Mouse (Mus musculus) heart, embryonic 16.5 days (tissue): ENCODE results near the gene Zfp622. TPM values are rescaled to one million over a fixed set of nuclear protein-coding genes. Genes with fewer than 3 reads are reported as not detected.

Source experiments
- ATAC-seq: fragments of 200-750 bp; cut with Nextera tagmentation; replicated peaks from 2 replicates; pipeline ENCODE4 v1.8.0; 2017; ENCODE audit warnings: moderate number of reproducible peaks; ENCODE audit not compliant: insufficient read depth, low FRiP score; ENCODE audit errors: extremely low read depth
- H3K27ac ChIP-seq: fragments of 300-500 bp; sonication (generic); 2 replicates; pipeline ENCODE4 v1.5.1; 2014; ENCODE audit warnings: mild to moderate bottlenecking, low read length, control low read depth, moderate library complexity
- H3K27me3 ChIP-seq: fragments of 300-500 bp; sonication (generic); 2 replicates; pipeline ENCODE4 v1.6.1; 2014; ENCODE audit warnings: low read length, mixed read lengths; ENCODE audit not compliant: control insufficient read depth, insufficient read depth
- H3K36me3 ChIP-seq: fragments of 300-500 bp; sonication (generic); 2 replicates; pipeline ENCODE4 v1.6.1; 2014; ENCODE audit not compliant: control insufficient read depth, insufficient read depth
- H3K4me1 ChIP-seq: fragments of 300-500 bp; sonication (generic); 2 replicates; pipeline ENCODE4 v1.6.1; 2014; ENCODE audit warnings: low read length, mixed read lengths; ENCODE audit not compliant: control insufficient read depth, insufficient read depth
- H3K4me2 ChIP-seq: fragments of 300-500 bp; sonication (generic); 2 replicates; pipeline ENCODE4 v1.6.1; 2014; ENCODE audit warnings: low read depth, mild to moderate bottlenecking, control low read depth, low read length
- H3K4me3 ChIP-seq: fragments of 300-500 bp; sonication (generic); 2 replicates; pipeline ENCODE4 v1.5.1; 2014; ENCODE audit warnings: mild to moderate bottlenecking, control low read depth, low read length
- H3K9ac ChIP-seq: fragments of 300-500 bp; sonication (generic); 2 replicates; pipeline ENCODE4 v1.6.1; 2014; ENCODE audit warnings: low read length, control low read depth
- H3K9me3 ChIP-seq: fragments of 300-500 bp; sonication (generic); replicated peaks from 2 replicates; pipeline ENCODE4 v1.6.1; 2016; ENCODE audit warnings: low read length; ENCODE audit not compliant: control insufficient read depth
- WGBS: fragments of 180-500 bp; shearing (Covaris S2); extraction: QIAGEN DNeasy Blood & Tissue Kit; methylation state at CpG from one replicate; pipeline ENCODE4 v1.1.7; 2014; 5-methylcytosine and 5-hydroxymethylcytosine counted together
- polyA plus RNA-seq: library from polyadenylated mRNA; unstranded; fragments of >200 nt; fragmentation: Nextera tagmentation; extraction: Ambion mirVana; gene quantifications from 2 replicates; pipeline ENCODE4 v1.2.1, GENCODE M21; 2015

The Zfp622 gene
- 16.8 and 18.1 TPM in 2 replicates for polyA plus RNA-seq

DNA sequence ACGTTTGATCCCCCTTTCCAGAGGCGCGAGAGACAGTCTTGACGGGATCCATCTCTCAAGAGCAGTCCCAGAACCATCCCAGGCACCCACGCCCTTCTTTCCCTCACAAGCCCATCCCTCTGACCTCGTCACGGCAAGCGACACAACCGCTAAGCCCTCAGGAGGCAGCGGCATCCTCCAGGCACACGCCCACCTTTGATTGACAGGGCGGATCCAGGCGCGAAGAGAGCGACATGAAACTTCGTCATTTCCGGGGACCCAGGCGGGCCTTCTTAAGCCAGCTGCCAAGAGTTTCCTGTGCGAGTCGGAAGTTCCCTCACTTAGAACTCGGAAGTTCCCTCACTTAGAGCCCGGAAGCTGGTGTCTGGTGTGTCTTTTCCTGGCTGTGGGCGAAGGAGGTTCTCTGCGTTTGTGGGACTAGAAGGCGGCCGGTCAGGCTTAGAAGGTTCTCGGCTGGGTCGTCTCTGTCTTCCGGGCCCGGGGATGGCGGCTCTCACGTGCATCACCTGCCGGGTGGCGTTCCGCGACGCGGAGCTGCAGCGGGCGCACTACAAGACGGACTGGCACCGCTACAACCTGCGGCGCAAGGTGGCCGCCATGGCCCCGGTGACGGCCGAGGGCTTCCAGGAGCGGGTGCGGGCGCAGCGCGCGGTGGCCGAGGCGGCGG, at the start of gene Zfp622:
Gene Zfp622, plus strand, starts transcription at position 300 of the 667 bp plus-strand sequence.
- peak within 1 kb of the TSS; percentile 94 for H3K9ac ChIP-seq
- peaks cover 14% of the 10 kb centered on the region for H3K4me1 ChIP-seq
- peak within 1 kb of the TSS; percentile 93 for H3K27ac ChIP-seq
- H3K36me3 ChIP-seq, result peaks cover 12% of the 10 kb centered on the region
- peak; percentile 96 for ATAC-seq
- under 1% methylated on average over 57 of the region's 57 CpGs for WGBS
- H3K9me3 ChIP-seq, result no peaks in the 10 kb centered on the region
- peak within 1 kb of the TSS; percentile 70 for H3K4me2 ChIP-seq
- no peaks in the 10 kb centered on the region for H3K27me3 ChIP-seq
- peak within 1 kb of the TSS; percentile 90 for H3K4me3 ChIP-seq

DNA sequence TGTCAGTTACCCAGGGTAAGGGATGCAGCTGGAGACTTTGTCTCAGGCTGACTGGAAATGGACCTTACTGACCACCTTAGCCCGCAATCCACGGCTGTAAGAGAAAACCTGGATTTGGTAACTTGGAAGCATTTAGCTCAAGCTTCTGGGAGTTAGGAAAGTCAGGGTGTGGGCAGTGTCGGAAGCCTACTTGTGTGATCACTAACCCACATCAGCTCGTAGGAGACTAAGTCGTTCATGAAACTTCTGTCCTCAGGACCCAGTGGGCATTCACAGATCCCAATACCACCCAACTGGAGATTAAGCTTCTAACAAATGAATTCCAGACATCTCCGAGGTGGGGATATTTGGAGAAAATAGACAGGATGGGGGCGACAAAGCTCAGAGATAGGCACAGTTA, 49.8 kb upstream of the Zfp622 start:
- 81% methylated on average over 7 of the region's 7 CpGs for WGBS
- H3K9ac ChIP-seq, result no peak overlapping the region

DNA sequence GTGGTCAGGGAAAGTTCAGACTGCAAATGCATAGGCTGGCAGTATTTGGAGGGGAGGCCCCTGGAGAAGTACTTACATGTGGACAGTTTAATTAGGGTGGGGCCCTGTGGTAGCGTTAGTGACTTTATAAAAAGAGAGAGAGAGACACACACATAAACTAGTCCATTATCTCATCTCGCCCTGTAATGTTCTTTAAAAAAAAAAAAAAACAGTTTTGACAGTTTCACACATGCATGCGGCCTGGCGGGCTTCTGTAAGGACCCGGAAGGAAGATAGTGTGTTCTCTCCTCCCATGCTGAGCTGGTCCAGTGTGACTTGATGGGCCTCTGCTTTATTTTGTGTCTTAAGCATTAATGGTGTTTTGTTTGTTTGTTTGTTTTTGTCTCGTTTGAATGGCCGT, 45.7 kb upstream of the Zfp622 start:
- H3K9ac ChIP-seq, result no peak overlapping the region
- H3K27ac ChIP-seq, result no peak overlapping the region
- no peaks in the 10 kb centered on the region for H3K36me3 ChIP-seq
- no peak for ATAC-seq
- peaks cover 12% of the 10 kb centered on the region for H3K4me1 ChIP-seq
- H3K9me3 ChIP-seq, result no peaks in the 10 kb centered on the region
- H3K4me3 ChIP-seq, result no peak overlapping the region
- no peak overlapping the region for H3K4me2 ChIP-seq
- WGBS, result 88% methylated on average over 7 of the region's 7 CpGs
- H3K27me3 ChIP-seq, result no peaks in the 10 kb centered on the region

More for the DNA sequence above, 49.8 kb upstream of the Zfp622 start:
- H3K4me1 ChIP-seq, result peaks cover 35% of the 10 kb centered on the region
- H3K9me3 ChIP-seq, result no peaks in the 10 kb centered on the region
- no peak overlapping the region for H3K27ac ChIP-seq
- H3K36me3 ChIP-seq, result no peaks in the 10 kb centered on the region
- no peak overlapping the region for H3K4me3 ChIP-seq
- ATAC-seq, result no peak
- H3K4me2 ChIP-seq, result no peak overlapping the region
- H3K27me3 ChIP-seq, result no peaks in the 10 kb centered on the region

DNA sequence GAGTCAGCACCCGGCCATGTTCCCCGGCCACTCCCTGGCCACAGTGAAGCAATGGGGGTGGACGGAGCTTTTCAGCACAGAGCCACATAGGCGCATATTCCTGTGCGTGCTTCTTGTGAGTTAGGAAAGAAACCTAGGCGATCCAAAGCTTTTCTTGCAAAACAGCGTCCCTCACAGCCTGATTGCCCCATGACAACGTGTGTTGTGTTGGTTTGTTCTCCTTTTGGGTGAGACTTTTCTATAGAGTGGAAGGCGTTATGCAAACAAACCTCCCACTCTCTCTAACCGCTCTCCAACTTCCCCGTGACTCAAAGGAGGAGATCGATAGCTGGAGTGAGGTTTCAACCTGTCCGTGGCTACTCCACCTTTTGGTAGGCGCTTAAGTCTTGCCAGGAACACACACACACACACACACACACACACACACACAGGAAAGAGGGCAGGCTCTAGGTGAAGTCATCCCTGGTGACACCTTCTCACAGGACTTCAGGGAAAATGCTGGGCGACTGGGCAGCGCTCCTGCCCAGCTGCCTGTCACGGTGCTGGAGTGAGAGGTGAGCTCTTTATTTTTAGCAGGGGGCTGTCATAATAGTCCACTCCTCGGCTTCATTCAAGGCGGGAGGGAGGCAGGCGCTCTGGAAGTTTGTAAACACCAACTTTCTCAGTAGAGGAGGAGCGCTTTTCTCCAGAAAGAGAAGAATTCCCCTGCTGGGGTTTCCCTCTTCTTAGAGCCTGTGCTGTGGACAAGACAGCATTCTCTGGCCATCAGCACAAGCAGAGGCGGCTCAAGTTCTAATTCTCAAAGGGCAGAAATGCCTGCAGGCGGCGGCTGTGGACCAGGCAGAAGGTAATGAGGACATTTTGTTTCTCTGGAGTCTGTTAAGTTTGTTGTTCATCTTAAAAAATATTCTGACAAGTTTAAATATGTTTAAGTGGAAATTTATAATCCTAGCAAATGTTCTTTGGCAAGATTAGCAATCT, 43.5 kb upstream of the Zfp622 start:
- peak overlapping the region; percentile 67 for H3K9ac ChIP-seq
- H3K36me3 ChIP-seq, result no peaks in the 10 kb centered on the region
- no peaks in the 10 kb centered on the region for H3K9me3 ChIP-seq
- H3K4me2 ChIP-seq, result peak overlapping the region; percentile 66
- no peaks in the 10 kb centered on the region for H3K27me3 ChIP-seq
- H3K27ac ChIP-seq, result peak overlapping the region; percentile 98
- peaks cover 14% of the 10 kb centered on the region; the same call in 1 of the 2 replicates for H3K4me1 ChIP-seq
- peak overlapping the region; percentile 60 for H3K4me3 ChIP-seq
- 19% methylated on average over 24 of the region's 24 CpGs for WGBS
- peak; percentile 82 for ATAC-seq

GRCm38 (mm10) chr15:25941514-25941913, 42.7 kb upstream of the Zfp622 start:
- Histone ChIP-seq H3K4me1 (peaks cover 14% of the 10 kb centered on the region), H3K9ac (peak overlapping the region; percentile 67), H3K27me3 (no peaks in the 10 kb centered on the region), H3K4me2 (peak overlapping the region; percentile 63), H3K4me3 (peak overlapping the region; percentile 60), H3K9me3 (no peaks in the 10 kb centered on the region), H3K27ac (peak overlapping the region; percentile 98), H3K36me3 (no peaks in the 10 kb centered on the region)
- WGBS, result 52% methylated on average over 11 of the region's 11 CpGs
- ATAC-seq, result no peak; the same call in 1 of the 2 replicates

- no peaks in the 10 kb centered on the region for H3K9me3 ChIP-seq
- H3K27me3 ChIP-seq, result no peaks in the 10 kb centered on the region
- peak overlapping the region; percentile 98 for H3K27ac ChIP-seq
- H3K4me2 ChIP-seq, result peak overlapping the region; percentile 63
- WGBS, result 43% methylated on average over 4 of the region's 4 CpGs
- H3K4me1 ChIP-seq, result peaks cover 16% of the 10 kb centered on the region
- no peaks in the 10 kb centered on the region for H3K36me3 ChIP-seq
- ATAC-seq, result no peak
- peak overlapping the region; percentile 60 for H3K4me3 ChIP-seq
- peak overlapping the region; percentile 67 for H3K9ac ChIP-seq
Observed at GRCm38 (mm10) chr15:25942415-25942814, 41.8 kb upstream of the Zfp622 start.

DNA sequence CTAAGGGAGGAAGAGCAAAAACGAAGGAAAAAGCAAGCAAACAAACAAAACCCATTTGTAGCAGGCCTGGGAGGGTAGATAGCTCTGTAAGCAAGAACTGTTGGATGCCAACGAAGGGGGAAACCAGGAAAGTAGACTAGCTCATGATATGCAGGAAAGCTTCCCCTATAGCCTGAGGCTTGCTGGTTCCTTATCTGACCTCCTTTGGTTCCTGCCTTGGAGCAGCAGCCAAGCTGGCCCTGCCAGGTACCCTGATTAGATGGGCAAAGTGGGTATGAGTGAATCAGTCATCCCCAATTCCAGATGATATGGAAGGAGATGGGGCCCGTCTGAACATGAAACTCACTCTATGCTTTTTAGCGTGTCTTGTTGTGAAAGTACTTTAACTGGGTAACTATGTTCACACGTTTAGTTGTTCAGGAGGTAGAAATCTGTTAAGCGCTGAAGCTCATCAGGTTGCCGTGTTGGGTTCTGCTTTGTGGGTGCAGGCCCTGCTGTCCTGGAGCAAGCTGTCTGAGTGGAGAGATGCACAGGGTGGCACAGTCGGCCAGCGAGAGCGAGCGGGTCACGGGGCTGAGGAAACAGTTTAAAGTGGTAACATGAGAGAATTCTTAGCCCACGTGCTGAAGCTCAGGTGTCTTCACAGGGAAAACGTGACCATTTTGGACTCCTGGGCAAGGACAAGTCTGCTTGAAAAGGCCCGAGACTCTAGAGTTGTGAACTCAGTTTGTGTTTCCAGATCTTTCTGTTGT, 40.6 kb upstream of the Zfp622 start:
- H3K36me3 ChIP-seq, result peaks cover 3% of the 10 kb centered on the region; the same call in 1 of the 2 replicates
- H3K4me3 ChIP-seq, result peak overlapping the region; percentile 60
- ATAC-seq, result no peak
- WGBS, result 61% methylated on average over 15 of the region's 15 CpGs
- no peaks in the 10 kb centered on the region for H3K27me3 ChIP-seq
- H3K9ac ChIP-seq, result peak overlapping the region; percentile 67
- H3K27ac ChIP-seq, result peak overlapping the region; percentile 98
- 0 out of 2 replicates have a peak, but pooled peaks cover under 1% of the 10 kb centered on the region for H3K9me3 ChIP-seq
- peaks cover 18% of the 10 kb centered on the region for H3K4me1 ChIP-seq
- H3K4me2 ChIP-seq, result peak overlapping the region; percentile 63

- Histone ChIP-seq H3K36me3 (peaks cover 4% of the 10 kb centered on the region; the same call in 1 of the 2 replicates), H3K9me3 (0 out of 2 replicates have a peak, but pooled peaks cover 2% of the 10 kb centered on the region), H3K4me2 (peak overlapping the region; percentile 63), H3K27me3 (no peaks in the 10 kb centered on the region), H3K4me3 (no peak overlapping the region), H3K27ac (peak overlapping the region; percentile 83), H3K4me1 (peaks cover 23% of the 10 kb centered on the region), H3K9ac (peak overlapping the region; percentile 11)
- WGBS, result 36% methylated on average over 8 of the region's 8 CpGs
- ATAC-seq, result peak; percentile 66
Observed at GRCm38 (mm10) chr15:25945224-25945623, 38.9 kb upstream of the Zfp622 start.
